Mouse (Mus musculus): ENCODE results near the gene Grk6. TPM values are rescaled to one million over a fixed set of nuclear protein-coding genes. Genes with fewer than 3 reads are reported as not detected.

Gene Grk6
- polyA plus RNA-seq, 1 experiment = 29.1 TPM

DNA sequence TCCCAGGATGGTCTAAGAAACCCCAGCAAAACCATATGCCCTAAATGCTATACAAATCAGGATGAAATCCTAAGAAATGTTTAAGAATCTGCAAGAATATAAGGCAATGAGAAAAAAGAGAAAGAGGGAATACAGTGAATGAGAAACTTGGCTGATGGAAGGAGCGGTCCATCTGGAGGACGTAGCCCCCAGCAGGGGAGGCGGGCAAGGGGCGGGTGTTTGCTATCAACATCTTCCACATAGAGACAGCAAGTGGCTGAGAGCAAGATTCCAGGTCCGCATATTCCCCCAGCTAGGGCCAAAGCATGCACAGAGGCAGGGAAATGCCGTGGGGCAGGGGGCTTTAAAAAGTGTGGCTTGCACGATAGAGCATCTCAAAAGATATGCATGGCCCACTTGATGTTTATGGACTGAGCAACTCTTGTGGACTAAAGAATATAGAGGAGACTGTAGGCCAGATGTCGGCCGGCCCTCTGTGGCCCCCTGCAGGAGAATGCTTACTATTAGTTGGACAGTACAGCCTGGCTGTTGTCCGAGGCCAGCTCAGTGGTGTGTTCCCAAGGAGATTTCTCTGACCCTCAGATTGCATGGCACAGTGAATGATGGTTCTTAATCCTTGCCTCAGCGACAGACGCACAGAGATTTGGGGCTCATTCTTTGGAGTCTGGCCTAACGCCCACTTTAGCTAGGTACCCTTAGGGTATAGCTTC, 24.1 kb downstream of the Grk6 start:
- H3K27me3 ChIP-seq (ENCODE audit: control insufficient read depth, insufficient read depth, insufficient read length) = no peaks in the 10 kb centered on the region
- no peaks in the 10 kb centered on the region for H3K36me3 ChIP-seq (ENCODE audit: control insufficient read depth, insufficient read depth)
- no peaks in the 10 kb centered on the region for H3K79me2 ChIP-seq (ENCODE audit: control insufficient read depth, insufficient read depth)
- H3ac ChIP-seq (ENCODE audit: control insufficient read depth, insufficient read length) = no peak overlapping the region
- H3K4me3 ChIP-seq = no peak overlapping the region
- no peak overlapping the region for H3K4me2 ChIP-seq (ENCODE audit: low read depth)
- TF ChIP-seq REST (IDR thresholded peaks at IDR 0.05; ENCODE audit: insufficient read depth, insufficient read length) = no peak
- no peak for TF ChIP-seq E2F4 (IDR thresholded peaks at IDR 0.05; ENCODE audit: insufficient read depth)
- TF ChIP-seq CEBPB (IDR thresholded peaks at IDR 0.05; ENCODE audit: insufficient read depth, poor library complexity, severe bottlenecking) = no peak
- no peak for TF ChIP-seq POLR2A (IDR thresholded peaks at IDR 0.05; ENCODE audit: insufficient read length, low read depth)
- no peak for TF ChIP-seq MYOD1 (IDR thresholded peaks at IDR 0.05; ENCODE audit: control insufficient read depth in 1 of 3, insufficient read length in 2 of 3, low read depth in 2 of 3)
- TF ChIP-seq USF1 (IDR thresholded peaks at IDR 0.05; ENCODE audit: low read depth) = no peak
- no peak for TF ChIP-seq MAX (IDR thresholded peaks at IDR 0.05; ENCODE audit: low read depth)
- no peak for TF ChIP-seq TCF3 (IDR thresholded peaks at IDR 0.05; ENCODE audit: insufficient read length, low read depth)
- TF ChIP-seq TCF12 (IDR thresholded peaks at IDR 0.05; ENCODE audit: insufficient read depth, poor library complexity, severe bottlenecking) = no peak
- TF ChIP-seq SRF (IDR thresholded peaks at IDR 0.05; ENCODE audit: control insufficient read depth, insufficient read length, low read depth) = no peak

DNA sequence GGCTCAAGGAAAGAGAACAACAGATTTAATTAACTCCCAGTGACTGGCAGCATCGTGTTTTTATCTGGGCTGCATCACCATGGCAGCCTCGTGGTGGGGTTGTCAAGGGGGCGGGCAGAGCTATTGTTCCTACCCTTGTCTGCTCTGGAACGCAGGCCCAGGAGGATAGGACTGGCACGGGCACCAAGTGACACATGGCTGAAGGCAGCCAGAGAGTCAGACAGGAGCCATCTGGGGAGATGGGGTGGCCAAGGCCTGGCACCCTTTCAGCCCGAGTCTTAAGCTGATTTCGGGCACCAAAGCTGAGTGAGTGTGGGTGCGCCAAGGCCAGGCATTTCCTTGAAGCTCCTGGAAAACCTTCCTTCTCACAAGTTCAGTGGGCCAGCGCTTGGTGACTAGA, 25.5 kb downstream of the Grk6 start:
- no peaks in the 10 kb centered on the region for H3K79me2 ChIP-seq (ENCODE audit: control insufficient read depth, insufficient read depth)
- no peaks in the 10 kb centered on the region for H3K27me3 ChIP-seq (ENCODE audit: control insufficient read depth, insufficient read depth, insufficient read length)
- H3K4me2 ChIP-seq (ENCODE audit: low read depth) = no peak overlapping the region
- TF ChIP-seq POLR2AphosphoS2 (IDR thresholded peaks at IDR 0.05; ENCODE audit: insufficient read length, low read depth) = peak; percentile 19
- TF ChIP-seq MYOG (IDR thresholded peaks at IDR 0.05; ENCODE audit: control insufficient read depth in 1 of 3, insufficient read depth in 1 of 3, insufficient read length in 2 of 3, low read depth in 2 of 3) = no peak
- no peak overlapping the region for H3ac ChIP-seq (ENCODE audit: control insufficient read depth, insufficient read length)
- H3K36me3 ChIP-seq (ENCODE audit: control insufficient read depth, insufficient read depth) = peaks cover under 1% of the 10 kb centered on the region
- no peak overlapping the region for H3K4me3 ChIP-seq

- H3K4me3 ChIP-seq = peak overlapping the region; percentile 22
- peak overlapping the region; percentile 62 for H3ac ChIP-seq (ENCODE audit: control insufficient read depth, insufficient read length)
- H3K36me3 ChIP-seq (ENCODE audit: control insufficient read depth, insufficient read depth) = peaks cover 8% of the 10 kb centered on the region
- H3K79me2 ChIP-seq (ENCODE audit: control insufficient read depth, insufficient read depth) = no peaks in the 10 kb centered on the region
- H3K27me3 ChIP-seq (ENCODE audit: control insufficient read depth, insufficient read depth, insufficient read length) = no peaks in the 10 kb centered on the region
- peak in 1 of 3 experiments; percentile 25 for TF ChIP-seq MYOD1 (IDR thresholded peaks at IDR 0.05; ENCODE audit: control insufficient read depth in 1 of 3, insufficient read length in 2 of 3, low read depth in 2 of 3)
- no peak for TF ChIP-seq MAX (IDR thresholded peaks at IDR 0.05; ENCODE audit: low read depth)
- peak; percentile 20 for TF ChIP-seq SRF (IDR thresholded peaks at IDR 0.05; ENCODE audit: control insufficient read depth, insufficient read length, low read depth)
- TF ChIP-seq POLR2A (IDR thresholded peaks at IDR 0.05; ENCODE audit: insufficient read length, low read depth) = no peak
- H3K4me2 ChIP-seq (ENCODE audit: low read depth) = peak overlapping the region; percentile 92
These were observed 26.4 kb downstream of the Grk6 start for GRCm38 (mm10) chr13:55471156-55471818.

DNA sequence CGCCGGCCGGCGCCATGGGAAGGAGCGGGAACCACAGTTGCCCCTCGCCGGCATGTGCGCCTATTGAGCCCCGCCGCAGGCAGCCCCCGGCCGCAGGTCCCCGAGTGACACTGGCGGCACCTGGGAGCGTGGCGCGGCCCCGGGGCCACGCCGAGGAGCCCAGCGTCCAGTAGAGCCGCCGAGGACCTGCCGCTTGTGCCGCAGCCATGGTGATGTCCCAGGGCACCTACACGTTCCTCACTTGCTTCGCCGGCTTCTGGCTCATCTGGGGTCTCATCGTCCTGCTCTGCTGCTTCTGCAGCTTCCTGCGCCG, 26.9 kb downstream of the Grk6 start:
- Histone ChIP-seq H3ac (ENCODE audit: control insufficient read depth, insufficient read length) (peak overlapping the region; percentile 62), H3K4me2 (ENCODE audit: low read depth) (peak overlapping the region; percentile 92), H3K27me3 (ENCODE audit: control insufficient read depth, insufficient read depth, insufficient read length) (no peaks in the 10 kb centered on the region), H3K36me3 (ENCODE audit: control insufficient read depth, insufficient read depth) (peaks cover 8% of the 10 kb centered on the region), H3K79me2 (ENCODE audit: control insufficient read depth, insufficient read depth) (no peaks in the 10 kb centered on the region), H3K4me3 (peak overlapping the region; percentile 22)
- TF ChIP-seq MAX (IDR thresholded peaks at IDR 0.05; ENCODE audit: low read depth) (no peak), SRF (IDR thresholded peaks at IDR 0.05; ENCODE audit: control insufficient read depth, insufficient read length, low read depth) (no peak), POLR2AphosphoS2 (IDR thresholded peaks at IDR 0.05; ENCODE audit: insufficient read length, low read depth) (peak; percentile 8), USF1 (IDR thresholded peaks at IDR 0.05; ENCODE audit: low read depth) (no peak), TCF3 (IDR thresholded peaks at IDR 0.05; ENCODE audit: insufficient read length, low read depth) (no peak)

DNA sequence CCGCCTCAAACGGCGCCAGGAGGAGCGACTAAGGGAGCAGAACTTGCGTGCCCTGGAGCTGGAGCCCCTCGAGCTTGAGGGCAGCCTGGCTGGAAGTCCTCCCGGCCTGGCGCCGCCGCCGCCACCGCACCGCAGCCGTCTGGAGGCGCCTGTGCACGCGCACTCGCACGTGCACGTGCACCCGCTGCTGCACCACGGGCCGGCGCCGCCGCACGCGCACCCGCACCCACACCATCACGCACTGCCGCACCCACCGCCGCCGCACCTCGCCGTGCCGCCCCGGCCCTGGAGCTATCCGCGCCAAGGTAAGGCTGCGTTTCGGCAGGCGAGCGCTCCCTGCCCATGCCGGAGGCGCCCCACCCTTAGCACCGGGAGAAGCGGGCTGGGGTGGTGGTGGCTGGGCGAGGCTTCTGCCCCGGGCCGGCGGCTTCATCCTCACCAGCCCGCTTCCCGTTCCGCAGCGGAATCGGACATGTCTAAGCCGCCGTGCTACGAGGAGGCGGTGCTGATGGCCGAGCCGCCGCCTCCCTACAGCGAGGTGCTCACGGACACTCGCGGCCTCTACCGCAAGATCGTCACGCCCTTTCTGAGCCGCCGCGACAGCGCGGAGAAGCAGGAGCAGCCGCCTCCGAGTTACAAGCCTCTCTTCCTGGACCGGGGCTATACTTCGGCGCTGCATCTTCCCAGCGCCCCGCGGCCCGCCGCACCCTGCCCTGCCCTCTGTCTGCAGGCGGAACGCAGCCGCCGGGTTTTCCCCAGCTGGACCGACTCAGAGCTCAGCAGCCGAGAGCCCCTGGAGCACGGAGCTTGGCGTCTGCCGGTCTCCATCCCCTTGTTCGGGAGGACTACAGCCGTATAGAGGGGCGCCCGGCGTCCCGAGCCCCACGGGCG, 27.5 kb downstream of the Grk6 start:
- peaks cover 11% of the 10 kb centered on the region for H3K36me3 ChIP-seq (ENCODE audit: control insufficient read depth, insufficient read depth)
- H3K27me3 ChIP-seq (ENCODE audit: control insufficient read depth, insufficient read depth, insufficient read length) = no peaks in the 10 kb centered on the region
- H3K4me2 ChIP-seq (ENCODE audit: low read depth) = peak overlapping the region; percentile 92
- peak overlapping the region; percentile 22 for H3K4me3 ChIP-seq
- peak overlapping the region; percentile 62 for H3ac ChIP-seq (ENCODE audit: control insufficient read depth, insufficient read length)
- TF ChIP-seq MYOD1 (IDR thresholded peaks at IDR 0.05; ENCODE audit: control insufficient read depth in 1 of 3, insufficient read length in 2 of 3, low read depth in 2 of 3) = peak in 1 of 3 experiments; percentile 49
- peak in 1 of 3 experiments; percentile 29 for TF ChIP-seq MYOG (IDR thresholded peaks at IDR 0.05; ENCODE audit: control insufficient read depth in 1 of 3, insufficient read depth in 1 of 3, insufficient read length in 2 of 3, low read depth in 2 of 3)
- peak; percentile 86 for TF ChIP-seq POLR2AphosphoS2 (IDR thresholded peaks at IDR 0.05; ENCODE audit: insufficient read length, low read depth)
- TF ChIP-seq POLR2A (IDR thresholded peaks at IDR 0.05; ENCODE audit: insufficient read length, low read depth) = peak; percentile 51
- no peak for TF ChIP-seq CEBPB (IDR thresholded peaks at IDR 0.05; ENCODE audit: insufficient read depth, poor library complexity, severe bottlenecking)
- no peak for TF ChIP-seq MAX (IDR thresholded peaks at IDR 0.05; ENCODE audit: low read depth)
- no peaks in the 10 kb centered on the region for H3K79me2 ChIP-seq (ENCODE audit: control insufficient read depth, insufficient read depth)

All from myocyte (in vitro differentiated cells).